Mouse (Mus musculus) T-cell, adult 66 days (primary cell): ENCODE data around the gene Rhox4f. TPM values are rescaled to one million over a fixed set of nuclear protein-coding genes. Genes with fewer than 3 reads are reported as not detected.

Experiments used
- total RNA-seq, 2 experiments: library from RNA; stranded (reverse); gene quantifications; 3 replicates in 1 of 2; 4 replicates in 1 of 2; pipeline ENCODE4 v1.2.4; 2023

Rhox4f gene
- not detected for total RNA-seq

DNA sequence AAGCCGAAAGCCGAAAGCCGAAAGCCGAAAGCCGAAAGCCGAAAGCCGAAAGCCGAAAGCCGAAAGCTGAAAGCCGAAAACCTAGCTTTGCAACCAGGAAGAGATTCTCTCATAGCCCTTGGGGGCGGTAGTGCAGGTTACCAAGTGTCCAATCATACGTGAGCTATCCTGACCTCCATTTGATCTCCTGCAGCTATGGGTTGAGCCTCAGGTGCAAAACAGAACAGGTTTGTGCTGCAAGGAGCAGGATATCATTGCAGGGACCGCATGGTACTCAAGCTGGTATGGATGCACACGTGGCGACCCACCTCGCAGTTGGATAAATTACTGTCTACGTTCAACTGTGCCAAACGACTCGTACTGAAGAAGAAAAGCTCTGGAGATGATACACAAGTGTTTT lies at the start of gene Rhox4f:
Gene Rhox4f (minus strand): TSS at position 101 of the 400 bp plus-strand sequence.

DNA sequence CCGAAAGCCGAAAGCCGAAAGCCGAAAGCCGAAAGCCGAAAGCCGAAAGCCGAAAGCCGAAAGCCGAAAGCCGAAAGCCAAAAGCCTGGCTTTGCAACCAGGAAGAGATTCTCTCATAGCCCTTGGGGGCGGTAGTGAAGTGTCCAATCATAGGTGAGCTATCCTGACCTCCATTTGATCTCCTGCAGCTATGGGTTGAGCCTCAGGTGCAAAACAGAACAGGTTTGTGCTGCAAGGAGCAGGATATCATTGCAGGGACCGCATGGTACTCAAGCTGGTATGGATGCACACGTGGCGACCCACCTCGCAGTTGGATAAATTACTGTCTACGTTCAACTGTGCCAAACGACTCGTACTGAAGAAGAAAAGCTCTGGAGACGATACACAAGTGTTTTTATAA lies 43.7 kb upstream of the Rhox4f start, which contains the start of gene Rhox4g:
Gene Rhox4g (minus strand): TSS at position 101 of the 400 bp plus-strand sequence.

GRCm38 (mm10) chrX:37643370-37643769 lies 35.9 kb upstream of the Rhox4f start, which contains the start of gene Rhox2g:
TSS of gene Rhox2g (minus strand) at chrX:37643470.

GRCm38 (mm10) chrX:37628512-37628911 lies 21.0 kb upstream of the Rhox4f start, which contains the start of gene Rhox3g:
TSS of gene Rhox3g (minus strand) at chrX:37628612.

GRCm38 (mm10) chrX:37580692-37581091 lies 26.8 kb downstream of the Rhox4f start, which contains the start of gene Rhox3f:
TSS of gene Rhox3f (plus strand) at chrX:37580992.

GRCm38 (mm10) chrX:37571105-37571504 lies 36.4 kb downstream of the Rhox4f start, which contains the start of gene Rhox2f:
TSS of gene Rhox2f (plus strand) at chrX:37571405.

DNA sequence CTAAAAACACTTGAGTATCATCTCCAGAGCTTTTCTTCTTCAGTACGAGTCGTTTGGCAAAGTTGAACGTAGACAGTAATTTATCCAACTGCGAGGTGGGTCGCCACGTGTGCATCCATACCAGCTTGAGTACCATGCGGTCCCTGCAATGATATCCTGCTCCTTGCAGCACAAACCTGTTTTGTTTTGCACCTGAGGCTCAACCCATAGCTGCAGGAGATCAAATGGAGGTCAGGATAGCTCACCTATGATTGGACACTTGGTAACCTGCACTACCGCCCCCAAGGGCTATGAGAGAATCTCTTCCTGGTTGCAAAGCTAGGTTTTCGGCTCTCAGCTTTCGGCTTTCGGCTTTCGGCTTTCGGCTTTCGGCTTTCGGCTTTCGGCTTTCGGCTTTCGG lies 50.4 kb downstream of the Rhox4f start, which contains the start of gene Rhox4e:
Gene Rhox4e (plus strand): TSS at position 301 of the 400 bp plus-strand sequence.

Other genes starting within 250 kb of the Rhox4f start
- not detected for gene Rhox3a2, start 227.7 kb downstream of the Rhox4f start, total RNA-seq
- not detected for gene Rhox4a2, start 216.9 kb downstream of the Rhox4f start, total RNA-seq
- gene Rhox2b, start 195.6 kb downstream of the Rhox4f start, total RNA-seq, result not detected
- gene Rhox4b, start 175.2 kb downstream of the Rhox4f start, total RNA-seq, result not detected
- gene Rhox2c, start 154.0 kb downstream of the Rhox4f start, total RNA-seq, result not detected
- not detected for gene Rhox3c, start 149.1 kb downstream of the Rhox4f start, total RNA-seq
- gene Rhox4c, start 127.4 kb downstream of the Rhox4f start, total RNA-seq, result not detected
- not detected for gene Rhox2d, start 114.3 kb downstream of the Rhox4f start, total RNA-seq
- not detected for gene Rhox4d, start 93.3 kb downstream of the Rhox4f start, total RNA-seq
- not detected for gene Rhox2e, start 77.3 kb downstream of the Rhox4f start, total RNA-seq
- gene Rhox3e, start 65.7 kb downstream of the Rhox4f start, total RNA-seq, result not detected
- gene Rhox4e, start 50.3 kb downstream of the Rhox4f start, total RNA-seq, result not detected
- gene Rhox2f, start 36.3 kb downstream of the Rhox4f start, total RNA-seq, result not detected
- gene Rhox3f, start 26.7 kb downstream of the Rhox4f start, total RNA-seq, result not detected
- not detected for gene Rhox3g, start 20.9 kb upstream of the Rhox4f start, total RNA-seq
- not detected for gene Rhox2g, start 35.8 kb upstream of the Rhox4f start, total RNA-seq
- gene Rhox4g, start 43.6 kb upstream of the Rhox4f start, total RNA-seq, result not detected
- not detected for gene Rhox3h, start 61.1 kb upstream of the Rhox4f start, total RNA-seq
- not detected for gene Rhox2h, start 65.6 kb upstream of the Rhox4f start, total RNA-seq
- gene Rhox5, start 197.1 kb upstream of the Rhox4f start, total RNA-seq, result not detected
- gene Rhox6, start 219.2 kb upstream of the Rhox4f start, total RNA-seq, result not detected
- gene Rhox7a, start 224.0 kb upstream of the Rhox4f start, total RNA-seq, result not detected